Mouse (Mus musculus) stomach, postnatal 0 days (tissue): ENCODE data around the gene Shd.
A peak's percentile ranks its signal among the peaks of the same experiment; 100 is the strongest.

Experiments used
- CTCF ChIP-seq: IDR thresholded peaks from 2 replicates; pipeline ENCODE4 v1.5.1; 2016; ENCODE audit warnings: antibody characterized with exemption, low read depth, mild to moderate bottlenecking, moderate library complexity
- EP300 ChIP-seq: optimal IDR thresholded peaks from 2 replicates; pipeline ENCODE3; 2016; ENCODE audit warnings: antibody characterized with exemption

- TF ChIP-seq CTCF (peak; percentile 52), EP300 (no peak)
Observed at GRCm38 (mm10) chr17:55931553-55932502, 38.4 kb upstream of the Shd start.
